Mouse (Mus musculus) C2C12 (cell line): ENCODE results near the gene Muc4.

ENCODE experiments used
- CTCF ChIP-seq: IDR thresholded peaks from one replicate; pipeline ENCODE4 v1.5.1; 2011; ENCODE audit not compliant: control insufficient read depth, insufficient read depth, insufficient read length
- MAX ChIP-seq: IDR thresholded peaks from one replicate; pipeline ENCODE4 v1.6.1; 2011; ENCODE audit warnings: mild to moderate bottlenecking, control low read depth

DNA sequence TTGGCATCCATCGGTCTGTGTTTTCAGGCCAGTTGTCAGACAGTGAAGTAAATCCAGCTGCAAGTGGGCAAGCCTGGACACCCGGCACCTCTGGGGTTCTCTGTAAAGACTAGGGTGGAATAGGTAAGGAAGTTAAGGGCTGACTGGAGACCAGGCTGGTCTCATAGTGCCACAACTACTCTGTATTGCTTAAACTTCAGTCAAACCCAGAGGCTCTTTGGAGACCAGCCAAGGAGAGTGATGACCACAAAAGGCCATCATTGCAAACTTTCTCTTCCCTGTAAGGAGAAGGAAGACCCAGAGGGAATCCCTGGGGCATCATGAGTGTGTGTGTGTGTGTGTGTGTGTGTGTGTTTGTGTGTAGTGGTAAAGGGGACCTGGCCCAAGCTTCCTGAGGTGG, 11.4 kb upstream of the Muc4 start:
- TF ChIP-seq MAX (no peak), CTCF (no peak)
